Mouse (Mus musculus) kidney, embryonic 15.5 days (tissue): ENCODE results near the gene Zcchc24. TPM values are rescaled to one million over a fixed set of nuclear protein-coding genes. Genes with fewer than 3 reads are reported as not detected.

Source experiments
- ATAC-seq: fragments of 200-750 bp; cut with Nextera tagmentation; replicated peaks from 2 replicates; pipeline ENCODE4 v1.8.0; 2017; ENCODE audit warnings: moderate TSS enrichment; ENCODE audit not compliant: low FRiP score
- H3K27ac ChIP-seq: fragments of 300-500 bp; sonication (generic); 2 replicates; pipeline ENCODE4 v1.5.1; 2015; ENCODE audit warnings: mild to moderate bottlenecking, inconsistent platforms
- H3K27me3 ChIP-seq: fragments of 300-500 bp; sonication (generic); 2 replicates; pipeline ENCODE4 v1.6.1; 2015; ENCODE audit warnings: inconsistent platforms
- H3K36me3 ChIP-seq: fragments of 300-500 bp; sonication (generic); 2 replicates; pipeline ENCODE4 v1.6.1; 2015; ENCODE audit warnings: inconsistent platforms
- H3K4me1 ChIP-seq: fragments of 300-500 bp; sonication (generic); 2 replicates; pipeline ENCODE4 v1.6.1; 2015; ENCODE audit warnings: inconsistent platforms
- H3K4me2 ChIP-seq: fragments of 300-500 bp; sonication (generic); 2 replicates; pipeline ENCODE4 v1.6.1; 2015; ENCODE audit warnings: moderate library complexity, mild to moderate bottlenecking, inconsistent platforms
- H3K4me3 ChIP-seq: fragments of 300-500 bp; sonication (generic); replicated peaks from 2 replicates; pipeline ENCODE4 v1.5.1; 2015; ENCODE audit warnings: mild to moderate bottlenecking, inconsistent platforms
- H3K9ac ChIP-seq: fragments of 300-500 bp; sonication (generic); 2 replicates; pipeline ENCODE4 v1.6.1; 2015; ENCODE audit warnings: mild to moderate bottlenecking, inconsistent platforms
- H3K9me3 ChIP-seq: fragments of 300-500 bp; sonication (generic); replicated peaks from 2 replicates; pipeline ENCODE4 v1.6.1; 2016; ENCODE audit warnings: inconsistent platforms
- whole genome bisulfite sequencing: fragments of 180-500 bp; shearing (Covaris S2); methylation state at CpG from one replicate; pipeline ENCODE4 v1.1.7; 2015; ENCODE audit warnings: mixed read lengths; 5-methylcytosine and 5-hydroxymethylcytosine counted together
- polyA plus RNA-seq: library from polyadenylated mRNA; unstranded; fragments of >200 nt; fragmentation: Nextera tagmentation; extraction: Ambion mirVana; gene quantifications from 2 replicates; pipeline ENCODE4 v1.2.1, GENCODE M21; 2015

Gene Zcchc24
- polyA plus RNA-seq, 1 experiment from 2014 or later, result 21.0 TPM

- Histone ChIP-seq H3K9ac (no peak overlapping the region), H3K4me3 (no peak overlapping the region), H3K4me1 (peaks cover 32% of the 10 kb centered on the region), H3K27me3 (no peaks in the 10 kb centered on the region), H3K9me3 (no peaks in the 10 kb centered on the region), H3K4me2 (no peak overlapping the region), H3K27ac (no peak overlapping the region), H3K36me3 (no peaks in the 10 kb centered on the region)
- 49% methylated on average over 4 of the region's 4 CpGs for WGBS
- no peak for ATAC-seq
Measured at GRCm38 (mm10) chr14:25773039-25773438, 4.2 kb upstream of the Zcchc24 start.

GRCm38 (mm10) chr14:25769626-25770306 is 927 bp upstream of the Zcchc24 start:
- H3K9me3 ChIP-seq, result no peaks in the 10 kb centered on the region
- no peak for ATAC-seq
- no peak overlapping the region for H3K9ac ChIP-seq
- H3K36me3 ChIP-seq, result no peaks in the 10 kb centered on the region
- H3K4me1 ChIP-seq, result peaks cover 62% of the 10 kb centered on the region
- no peak overlapping the region; the same call in 1 of the 2 replicates for H3K4me3 ChIP-seq
- peak overlapping the region; percentile 92 for H3K27ac ChIP-seq
- peak overlapping the region; percentile 93 for H3K4me2 ChIP-seq
- H3K27me3 ChIP-seq, result no peaks in the 10 kb centered on the region
- WGBS, result 23% methylated on average over 8 of the region's 8 CpGs

GRCm38 (mm10) chr14:25768261-25768893 is 462 bp downstream of the Zcchc24 start:
- WGBS, result under 1% methylated on average over 46 of the region's 50 CpGs
- peak overlapping the region; percentile 93 for H3K4me2 ChIP-seq
- peak overlapping the region; percentile 79 for H3K4me3 ChIP-seq
- no peaks in the 10 kb centered on the region for H3K27me3 ChIP-seq
- H3K36me3 ChIP-seq, result no peaks in the 10 kb centered on the region
- no peaks in the 10 kb centered on the region for H3K9me3 ChIP-seq
- H3K27ac ChIP-seq, result peak overlapping the region; percentile 92
- peaks cover 50% of the 10 kb centered on the region for H3K4me1 ChIP-seq
- peak overlapping the region; percentile 74 for H3K9ac ChIP-seq
- ATAC-seq, result peak; percentile 50

- WGBS, result 6% methylated on average over 6 of the region's 6 CpGs
- peaks cover 44% of the 10 kb centered on the region for H3K4me1 ChIP-seq
Measured at GRCm38 (mm10) chr14:25767725-25768203, 1.1 kb downstream of the Zcchc24 start.

GRCm38 (mm10) chr14:25766441-25766840 is 2.4 kb downstream of the Zcchc24 start:
- Histone ChIP-seq H3K9me3 (no peaks in the 10 kb centered on the region), H3K4me2 (peak overlapping the region; percentile 93), H3K9ac (peak overlapping the region; percentile 24; the same call in 1 of the 2 replicates), H3K4me1 (peaks cover 44% of the 10 kb centered on the region), H3K36me3 (no peaks in the 10 kb centered on the region), H3K27me3 (no peaks in the 10 kb centered on the region), H3K4me3 (peak overlapping the region; percentile 79), H3K27ac (no peak overlapping the region)
- ATAC-seq, result no peak
- 16% methylated on average over 4 of the region's 4 CpGs for WGBS

More at GRCm38 (mm10) chr14:25767725-25768203, 1.1 kb downstream of the Zcchc24 start:
- no peak for ATAC-seq
- H3K36me3 ChIP-seq, result no peaks in the 10 kb centered on the region
- peak overlapping the region; percentile 93 for H3K4me2 ChIP-seq
- H3K4me3 ChIP-seq, result peak overlapping the region; percentile 79
- peak overlapping the region; percentile 92 for H3K27ac ChIP-seq
- H3K9me3 ChIP-seq, result no peaks in the 10 kb centered on the region
- H3K9ac ChIP-seq, result peak overlapping the region; percentile 74
- no peaks in the 10 kb centered on the region for H3K27me3 ChIP-seq

GRCm38 (mm10) chr14:25765921-25766320 is 2.9 kb downstream of the Zcchc24 start:
- H3K9me3 ChIP-seq, result no peaks in the 10 kb centered on the region
- no peak for ATAC-seq
- 20% methylated on average over 8 of the region's 8 CpGs for WGBS
- H3K9ac ChIP-seq, result peak overlapping the region; percentile 5; the same call in 1 of the 2 replicates
- H3K36me3 ChIP-seq, result no peaks in the 10 kb centered on the region
- H3K4me2 ChIP-seq, result peak overlapping the region; percentile 93
- no peaks in the 10 kb centered on the region for H3K27me3 ChIP-seq
- no peak overlapping the region for H3K27ac ChIP-seq
- peaks cover 49% of the 10 kb centered on the region for H3K4me1 ChIP-seq
- peak overlapping the region; percentile 79 for H3K4me3 ChIP-seq

GRCm38 (mm10) chr14:25765146-25765545 is 3.7 kb downstream of the Zcchc24 start:
- Histone ChIP-seq H3K4me2 (no peak overlapping the region; the same call in 1 of the 2 replicates), H3K4me1 (peaks cover 57% of the 10 kb centered on the region), H3K9ac (no peak overlapping the region), H3K36me3 (no peaks in the 10 kb centered on the region), H3K9me3 (no peaks in the 10 kb centered on the region), H3K27me3 (no peaks in the 10 kb centered on the region), H3K27ac (no peak overlapping the region), H3K4me3 (no peak overlapping the region)
- WGBS, result 75% methylated on average over 12 of the region's 12 CpGs
- no peak for ATAC-seq

GRCm38 (mm10) chr14:25761184-25761583 is 7.7 kb downstream of the Zcchc24 start:
- H3K4me3 ChIP-seq, result no peak overlapping the region
- peaks cover 58% of the 10 kb centered on the region for H3K4me1 ChIP-seq
- ATAC-seq, result no peak
- no peaks in the 10 kb centered on the region for H3K36me3 ChIP-seq
- 73% methylated on average over 5 of the region's 5 CpGs for WGBS
- H3K27ac ChIP-seq, result no peak overlapping the region
- no peaks in the 10 kb centered on the region for H3K9me3 ChIP-seq
- H3K9ac ChIP-seq, result no peak overlapping the region
- no peaks in the 10 kb centered on the region for H3K27me3 ChIP-seq
- no peak overlapping the region for H3K4me2 ChIP-seq

- Histone ChIP-seq H3K9ac (no peak overlapping the region), H3K9me3 (no peaks in the 10 kb centered on the region), H3K27ac (peak overlapping the region; percentile 67), H3K36me3 (peaks cover 4% of the 10 kb centered on the region; the same call in 1 of the 2 replicates), H3K4me3 (no peak overlapping the region), H3K4me2 (no peak overlapping the region), H3K4me1 (peaks cover 56% of the 10 kb centered on the region), H3K27me3 (no peaks in the 10 kb centered on the region)
- WGBS, result 48% methylated on average over 8 of the region's 8 CpGs
- no peak for ATAC-seq
Measured at GRCm38 (mm10) chr14:25759981-25760537, 8.8 kb downstream of the Zcchc24 start.

- Histone ChIP-seq H3K27me3 (no peaks in the 10 kb centered on the region), H3K36me3 (peaks cover 4% of the 10 kb centered on the region; the same call in 1 of the 2 replicates), H3K27ac (peak overlapping the region; percentile 67), H3K4me1 (peaks cover 58% of the 10 kb centered on the region), H3K9me3 (no peaks in the 10 kb centered on the region), H3K4me2 (no peak overlapping the region), H3K4me3 (no peak overlapping the region), H3K9ac (no peak overlapping the region)
- WGBS, result 24% methylated on average over 7 of the region's 7 CpGs
- ATAC-seq, result no peak
Measured at GRCm38 (mm10) chr14:25759551-25759950, 9.3 kb downstream of the Zcchc24 start.

- ATAC-seq, result no peak
- peaks cover 10% of the 10 kb centered on the region; the same call in 1 of the 2 replicates for H3K36me3 ChIP-seq
- WGBS, result 68% methylated on average over 4 of the region's 4 CpGs
- H3K4me3 ChIP-seq, result no peak overlapping the region
- no peaks in the 10 kb centered on the region for H3K9me3 ChIP-seq
- peaks cover 62% of the 10 kb centered on the region for H3K4me1 ChIP-seq
- H3K4me2 ChIP-seq, result no peak overlapping the region
- no peak overlapping the region for H3K27ac ChIP-seq
- no peaks in the 10 kb centered on the region for H3K27me3 ChIP-seq
- H3K9ac ChIP-seq, result no peak overlapping the region
Measured at GRCm38 (mm10) chr14:25757917-25758316, 10.9 kb downstream of the Zcchc24 start.
